Mouse (Mus musculus) megakaryocyte, embryonic 14.5 days (primary cell): ENCODE results near the gene Ttc25. TPM values are rescaled to one million over a fixed set of nuclear protein-coding genes. Genes with fewer than 3 reads are reported as not detected.

Source experiments
- H3K27me3 ChIP-seq: replicated peaks from 2 replicates; pipeline ENCODE3; 2012; ENCODE audit warnings: inconsistent platforms
- H3K36me3 ChIP-seq: replicated peaks from 2 replicates; pipeline ENCODE3; 2012; ENCODE audit warnings: low read length, inconsistent platforms, mixed read lengths
- H3K4me1 ChIP-seq: 2 replicates; pipeline ENCODE4 v1.6.1; 2012; ENCODE audit warnings: inconsistent platforms
- H3K4me3 ChIP-seq: replicated peaks from 2 replicates; pipeline ENCODE3; 2012; ENCODE audit warnings: moderate library complexity, mild to moderate bottlenecking, inconsistent platforms
- H3K9me3 ChIP-seq: 2 replicates; pipeline ENCODE4 v1.6.1; 2012; ENCODE audit warnings: inconsistent platforms
- FLI1 ChIP-seq: IDR thresholded peaks from 2 replicates; pipeline ENCODE4 v1.6.1; 2012; ENCODE audit warnings: low read length, inconsistent platforms, mixed read lengths
- GATA1 ChIP-seq: IDR thresholded peaks from 3 replicates; pipeline ENCODE4 v1.6.1; 2012; ENCODE audit warnings: mixed read lengths, low read length, inconsistent platforms, borderline replicate concordance
- polyA plus RNA-seq: library from polyadenylated mRNA; stranded (reverse); fragments of >175 nt; gene quantifications from 2 replicates; pipeline ENCODE4 v1.2.3, GENCODE M21; 2012; ENCODE audit warnings: low replicate concordance; ENCODE audit not compliant: insufficient read depth

Ttc25 gene
- polyA plus RNA-seq, 1 experiment = 0.29 TPM

- H3K36me3 ChIP-seq = no peaks in the 10 kb centered on the region
- peaks cover 4% of the 10 kb centered on the region for H3K9me3 ChIP-seq
- H3K4me1 ChIP-seq = peaks cover 28% of the 10 kb centered on the region
- H3K4me3 ChIP-seq = no peak overlapping the region
- TF ChIP-seq GATA1 = no peak
- peaks cover 15% of the 10 kb centered on the region for H3K27me3 ChIP-seq
These were observed 22.4 kb downstream of the Ttc25 start for GRCm38 (mm10) chr11:100567815-100568245.

- Histone ChIP-seq H3K27me3 (peaks cover 10% of the 10 kb centered on the region), H3K9me3 (peaks cover 4% of the 10 kb centered on the region), H3K4me1 (peaks cover 28% of the 10 kb centered on the region), H3K36me3 (no peaks in the 10 kb centered on the region), H3K4me3 (no peak overlapping the region)
- TF ChIP-seq GATA1 = no peak
- TF ChIP-seq FLI1 = no peak
These were observed 23.3 kb downstream of the Ttc25 start for GRCm38 (mm10) chr11:100568692-100569091.

- H3K4me1 ChIP-seq = peaks cover 33% of the 10 kb centered on the region
- no peaks in the 10 kb centered on the region for H3K36me3 ChIP-seq
- TF ChIP-seq FLI1 (no peak), GATA1 (no peak)
- H3K4me3 ChIP-seq = no peak overlapping the region
- peaks cover 4% of the 10 kb centered on the region for H3K27me3 ChIP-seq
- no peaks in the 10 kb centered on the region for H3K9me3 ChIP-seq
These were observed 24.4 kb downstream of the Ttc25 start for GRCm38 (mm10) chr11:100569789-100570188.

DNA sequence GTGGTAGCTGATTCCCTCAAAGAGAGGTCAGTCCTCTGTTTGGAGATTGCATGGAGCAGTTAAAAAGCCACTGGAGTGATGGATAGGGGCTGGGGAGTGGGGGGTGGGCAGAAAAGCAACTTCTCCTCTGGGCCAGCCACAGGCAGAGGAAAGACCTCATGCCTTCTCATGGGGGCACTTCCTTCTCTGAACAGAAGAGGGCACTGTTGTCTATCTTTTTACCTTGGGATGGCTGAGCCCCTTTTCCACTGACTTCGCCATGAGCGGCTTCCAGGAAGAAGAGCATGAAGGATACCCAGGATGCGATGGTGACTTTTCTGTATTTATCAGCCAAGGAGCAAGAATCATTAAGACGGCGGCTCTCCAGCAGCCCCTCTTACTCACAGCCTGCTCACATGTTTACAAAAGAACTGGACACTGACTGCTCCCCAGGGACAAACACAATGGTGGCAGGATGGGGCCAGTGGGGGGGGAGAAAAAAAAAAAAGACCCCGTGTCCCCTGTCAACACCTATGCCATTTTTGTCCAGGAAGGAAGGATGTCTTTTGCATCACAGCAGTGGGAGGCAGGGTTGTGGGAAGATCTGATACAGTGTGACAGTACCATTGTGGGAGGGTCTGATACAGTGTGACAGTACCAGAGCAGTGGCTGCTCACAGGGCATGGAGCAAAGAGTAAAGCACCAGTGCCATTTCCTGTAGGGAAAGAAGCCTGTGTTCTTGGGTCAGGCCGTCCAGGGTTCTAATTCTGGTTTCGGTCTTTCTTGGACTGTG lies 25.2 kb downstream of the Ttc25 start:
- Histone ChIP-seq H3K4me3 (peak overlapping the region; percentile 86), H3K27me3 (peaks cover 4% of the 10 kb centered on the region), H3K4me1 (peaks cover 40% of the 10 kb centered on the region), H3K36me3 (no peaks in the 10 kb centered on the region), H3K9me3 (no peaks in the 10 kb centered on the region)
- TF ChIP-seq FLI1 (no peak), GATA1 (no peak)

DNA sequence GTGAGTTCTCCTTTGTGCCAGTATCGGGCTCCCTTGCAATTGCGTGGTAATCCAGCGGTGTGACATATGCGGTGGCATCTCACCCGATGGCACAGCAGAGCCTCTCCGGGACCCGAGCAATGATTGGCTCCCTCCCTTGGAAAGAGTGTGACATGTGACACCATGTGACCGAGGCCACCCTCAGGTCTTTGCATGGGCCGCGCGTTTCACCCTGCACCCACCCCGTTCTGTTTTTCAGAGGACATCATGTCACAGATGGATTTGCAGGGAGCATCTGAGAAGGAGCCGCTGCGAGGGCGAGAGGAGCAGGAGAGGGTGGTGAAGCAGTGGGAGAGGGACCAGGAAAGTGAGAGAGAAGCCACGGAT lies 25.8 kb downstream of the Ttc25 start:
- H3K27me3 ChIP-seq = peaks cover 4% of the 10 kb centered on the region
- peak overlapping the region; percentile 86 for H3K4me3 ChIP-seq
- TF ChIP-seq FLI1 (no peak), GATA1 (no peak)
- no peaks in the 10 kb centered on the region for H3K9me3 ChIP-seq
- H3K4me1 ChIP-seq = peaks cover 46% of the 10 kb centered on the region
- peaks cover 4% of the 10 kb centered on the region for H3K36me3 ChIP-seq

- H3K4me3 ChIP-seq = peak overlapping the region; percentile 94
- H3K27me3 ChIP-seq = no peaks in the 10 kb centered on the region
- H3K36me3 ChIP-seq = peaks cover 34% of the 10 kb centered on the region
- no peak for TF ChIP-seq GATA1
- TF ChIP-seq FLI1 = no peak
- H3K4me1 ChIP-seq = peaks cover 72% of the 10 kb centered on the region
- no peaks in the 10 kb centered on the region for H3K9me3 ChIP-seq
These were observed 28.8 kb downstream of the Ttc25 start for GRCm38 (mm10) chr11:100574188-100574587.

DNA sequence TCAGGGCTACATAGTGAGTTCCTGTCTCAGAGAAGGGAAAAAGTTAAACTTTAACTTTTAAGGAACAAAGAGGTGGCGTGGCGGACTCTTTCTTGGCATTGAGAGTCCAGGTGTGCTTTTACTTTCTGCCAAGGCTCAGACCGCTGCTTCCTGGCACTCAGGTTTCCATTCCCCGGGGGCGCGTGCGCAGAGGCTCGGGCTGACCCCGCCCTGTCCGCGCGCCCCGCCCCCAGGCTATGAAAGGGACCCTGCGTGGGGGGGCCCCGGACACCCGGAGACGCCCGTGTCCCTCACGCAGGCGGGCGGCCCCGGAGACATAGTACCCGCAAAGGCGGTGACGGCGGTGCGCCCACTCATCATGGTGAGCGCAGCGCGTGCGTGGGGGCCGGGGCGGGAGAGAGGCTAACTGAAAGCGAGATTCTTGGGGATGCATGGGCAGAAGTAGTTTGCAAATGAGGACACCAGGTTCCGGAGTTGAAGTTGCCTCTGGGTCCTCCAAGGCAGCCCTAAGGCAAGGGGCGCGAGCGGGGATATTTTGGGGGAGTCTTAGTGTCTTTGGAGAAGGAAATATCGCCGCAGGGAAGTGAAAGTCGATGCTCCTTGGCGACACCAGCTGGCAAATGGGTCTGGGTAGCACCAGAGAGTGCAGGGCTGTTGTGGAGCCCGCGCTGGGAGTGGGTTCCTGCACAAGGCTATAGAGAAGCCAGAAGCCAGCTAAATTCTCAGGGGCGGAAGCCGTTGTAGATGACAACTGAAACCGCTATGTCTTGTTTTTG lies 29.5 kb downstream of the Ttc25 start, which contains the start of gene Cnp:
TSS of gene Cnp (plus strand) at position 197 of the 776 bp plus-strand sequence.
- H3K36me3 ChIP-seq = peaks cover 42% of the 10 kb centered on the region
- H3K27me3 ChIP-seq = no peaks in the 10 kb centered on the region
- no peaks in the 10 kb centered on the region for H3K9me3 ChIP-seq
- peak within 1 kb of the TSS; percentile 94 for H3K4me3 ChIP-seq
- no peak for TF ChIP-seq GATA1
- no peak for TF ChIP-seq FLI1
- peaks cover 72% of the 10 kb centered on the region for H3K4me1 ChIP-seq

- Histone ChIP-seq H3K36me3 (peaks cover 47% of the 10 kb centered on the region), H3K9me3 (no peaks in the 10 kb centered on the region), H3K27me3 (no peaks in the 10 kb centered on the region), H3K4me1 (peaks cover 66% of the 10 kb centered on the region), H3K4me3 (peak overlapping the region; percentile 94)
- no peak for TF ChIP-seq GATA1
- no peak for TF ChIP-seq FLI1
These were observed 30.1 kb downstream of the Ttc25 start for GRCm38 (mm10) chr11:100575484-100575855.

GRCm38 (mm10) chr11:100576256-100576655 lies 30.8 kb downstream of the Ttc25 start:
- peak overlapping the region; percentile 21 for H3K4me3 ChIP-seq
- H3K36me3 ChIP-seq = peaks cover 55% of the 10 kb centered on the region
- no peaks in the 10 kb centered on the region for H3K9me3 ChIP-seq
- H3K4me1 ChIP-seq = peaks cover 59% of the 10 kb centered on the region
- H3K27me3 ChIP-seq = no peaks in the 10 kb centered on the region
- TF ChIP-seq GATA1 (no peak), FLI1 (no peak)
